Mouse (Mus musculus): ENCODE data around the gene Slc38a2.

The Slc38a2 gene

DNA sequence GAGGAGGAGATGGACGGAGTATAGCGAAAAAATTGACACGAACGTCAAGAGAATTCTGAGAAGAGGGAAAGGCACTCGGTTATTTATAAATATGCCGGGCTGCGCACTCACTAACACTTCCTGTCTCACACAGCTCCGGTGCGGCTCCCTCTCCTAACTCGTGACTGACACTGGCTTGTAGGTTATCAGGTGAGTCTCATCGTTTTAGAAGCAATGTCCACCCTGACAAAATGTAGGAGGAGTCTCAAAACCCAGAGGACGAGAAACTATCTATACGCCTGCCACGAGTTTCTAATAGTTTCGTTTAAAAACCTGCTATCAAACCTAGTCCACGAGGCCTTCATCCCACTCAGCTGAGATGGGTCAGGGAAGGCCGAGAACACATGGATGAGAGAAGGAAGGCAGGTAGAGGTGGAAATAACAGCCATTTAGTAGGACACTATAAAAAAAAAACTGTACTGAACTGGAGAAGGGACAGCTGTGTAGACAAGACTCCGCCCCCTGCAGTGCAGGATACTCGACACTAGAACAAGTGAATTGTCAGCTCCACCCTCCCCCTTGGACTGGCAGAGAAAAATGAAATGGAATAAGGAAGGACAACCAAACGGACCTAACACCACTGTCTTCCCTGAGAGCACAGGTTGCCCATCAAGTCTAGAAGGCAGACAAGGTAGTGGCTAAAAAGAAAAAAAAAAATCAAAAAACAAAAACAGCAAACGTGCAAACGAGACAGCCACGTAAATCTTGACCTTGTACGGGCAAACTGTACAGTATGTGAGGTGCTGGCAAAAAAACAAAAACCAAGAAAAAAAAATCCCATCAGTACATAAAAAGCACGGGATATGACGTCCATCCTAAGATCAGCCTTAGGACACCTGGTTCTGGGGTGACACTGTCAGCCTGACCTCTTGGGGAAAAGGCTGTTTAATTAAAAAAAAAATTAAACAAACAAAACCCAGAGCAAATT is 3.8 kb downstream of the Slc38a2 start:
- DNase-seq: no peak

DNA sequence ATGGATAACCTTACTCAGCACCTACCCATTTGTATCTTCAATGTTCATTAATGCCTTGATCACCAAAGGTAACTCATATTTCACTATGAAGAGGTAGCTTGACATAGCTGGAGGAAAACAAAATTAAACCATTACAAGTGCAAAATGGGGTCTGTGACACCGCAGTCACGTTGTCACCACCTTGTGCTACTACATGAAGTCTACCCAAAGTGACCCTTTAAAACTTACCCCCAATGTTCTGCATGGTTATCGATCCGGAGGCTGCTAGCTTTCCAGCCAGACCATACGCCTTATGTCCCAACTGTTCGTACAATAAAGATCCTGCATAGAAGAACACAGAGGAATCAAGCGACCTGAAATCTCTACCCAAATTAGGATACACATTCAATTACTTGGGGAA is 4.5 kb downstream of the Slc38a2 start:
- no peak for DNase-seq

DNA sequence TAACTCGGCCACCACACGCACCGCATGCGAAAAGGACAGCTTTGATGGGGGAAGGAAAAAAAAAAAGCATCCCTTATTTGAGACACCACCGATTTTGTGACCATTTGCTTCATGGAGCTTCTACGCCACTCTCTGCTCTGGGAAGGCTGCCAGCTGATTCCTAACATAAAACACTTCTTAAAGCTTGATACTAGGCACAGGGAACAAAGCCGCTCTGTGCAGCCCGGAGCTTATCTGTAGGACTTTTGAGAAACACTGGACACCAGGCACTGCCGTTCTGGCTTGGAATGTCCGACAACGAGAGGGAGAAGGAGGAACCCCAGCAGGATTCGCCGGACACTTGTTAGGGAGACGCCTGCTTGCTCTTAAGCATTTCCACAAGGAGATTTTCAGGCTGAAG is 5.8 kb downstream of the Slc38a2 start:
- DNase-seq: peak; percentile 61

DNA sequence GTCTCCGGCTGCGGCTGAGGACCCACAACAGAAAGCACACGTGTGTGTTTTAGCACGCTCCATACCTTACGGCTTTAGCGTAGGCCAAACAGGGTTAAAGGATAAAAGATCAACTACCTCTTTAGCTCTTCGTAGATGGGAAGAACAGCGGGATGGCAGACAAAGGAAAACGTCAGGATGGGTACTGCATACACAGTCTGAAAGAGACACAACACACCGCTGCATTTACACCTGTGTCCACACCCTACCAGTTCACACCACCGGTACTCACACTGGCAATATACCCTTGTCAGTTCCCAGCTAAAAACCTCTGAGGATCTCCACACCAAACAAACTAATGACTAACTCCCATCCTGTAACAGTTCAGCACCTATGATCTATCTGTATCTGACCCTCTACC is 7.1 kb downstream of the Slc38a2 start:
- no peak for DNase-seq

DNA sequence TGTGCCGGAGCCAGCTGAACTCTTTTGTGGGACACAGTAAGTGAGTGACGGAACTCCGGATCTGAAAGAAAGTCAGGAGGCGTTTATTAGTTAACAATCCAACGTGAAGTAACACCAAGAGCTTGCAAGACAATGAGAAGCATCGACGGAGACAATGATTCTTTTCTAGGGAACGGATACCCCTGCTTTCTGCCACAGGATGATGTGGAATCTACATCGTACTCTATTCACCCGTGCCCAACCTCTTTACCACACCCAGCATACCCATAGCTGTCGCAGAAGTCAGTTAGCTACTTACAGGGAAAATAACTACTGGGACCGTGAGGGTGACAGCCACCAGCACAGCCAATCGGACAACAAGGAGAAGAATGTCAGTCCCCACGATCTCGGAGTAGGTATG is 8.1 kb downstream of the Slc38a2 start:
- no peak for DNase-seq

DNA sequence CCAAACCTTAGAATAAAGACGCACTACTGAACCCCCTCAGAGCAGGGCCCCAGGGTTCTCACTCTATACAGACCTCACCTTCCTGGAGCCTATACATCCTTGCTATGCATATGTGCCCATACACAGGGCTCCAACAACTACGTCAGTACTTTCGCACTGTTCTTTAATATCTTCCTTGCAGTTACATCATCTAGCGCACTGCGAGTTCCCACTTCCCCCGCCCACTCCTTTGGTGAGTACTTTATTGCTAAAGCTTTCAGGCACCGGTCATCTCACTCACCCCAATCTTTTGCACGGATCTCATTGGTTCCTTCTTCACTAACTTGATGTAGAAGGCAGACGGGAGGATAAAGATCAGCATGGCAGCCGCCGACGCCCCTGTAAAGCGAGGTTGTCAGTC is 8.7 kb downstream of the Slc38a2 start:
- no peak for DNase-seq

DNA sequence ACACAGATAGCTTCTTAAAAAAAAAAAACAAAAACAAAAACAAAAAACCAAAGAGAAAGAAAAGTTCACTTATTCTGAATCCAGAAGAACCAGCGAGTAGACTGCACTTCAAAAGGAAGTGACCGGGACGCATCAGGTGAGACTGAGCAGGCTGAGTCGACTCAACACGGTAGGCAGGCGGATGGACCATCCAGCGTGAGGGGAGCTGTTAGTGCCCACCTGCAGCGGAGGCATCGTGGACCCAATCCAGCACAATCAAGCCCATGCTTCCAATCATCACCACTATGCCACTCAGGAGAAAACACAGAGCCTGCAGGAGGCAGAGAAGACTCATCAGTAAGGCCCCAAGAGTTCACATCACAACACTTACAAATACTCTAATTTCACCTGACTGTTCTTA is 9.6 kb downstream of the Slc38a2 start:
- DNase-seq: no peak

DNA sequence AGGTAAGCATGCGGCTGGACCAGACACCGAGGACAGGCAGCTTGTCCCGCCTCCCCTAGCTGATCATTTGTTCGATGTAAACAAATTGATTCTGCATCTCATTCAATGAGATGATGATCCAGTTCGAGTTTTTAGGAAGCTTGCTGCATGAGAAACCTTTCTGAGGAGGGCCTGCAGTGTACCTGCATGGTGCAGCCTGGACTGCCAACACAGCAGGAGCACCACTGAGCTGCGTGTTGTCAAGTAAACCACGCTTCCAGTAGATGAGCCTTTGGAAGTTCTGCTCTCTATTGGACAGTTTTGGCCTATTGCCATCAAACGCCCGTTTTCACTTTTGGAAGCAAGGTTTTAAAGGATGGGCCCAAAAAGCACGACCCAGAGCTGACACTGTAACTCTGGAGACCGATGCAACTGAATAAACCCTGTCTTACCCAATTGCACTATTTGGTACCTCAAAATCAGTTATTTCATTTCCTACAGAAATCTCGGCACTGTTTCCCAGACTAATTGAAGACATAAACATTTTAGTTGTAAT is 10.7 kb downstream of the Slc38a2 start:
- DNase-seq: no peak

DNA sequence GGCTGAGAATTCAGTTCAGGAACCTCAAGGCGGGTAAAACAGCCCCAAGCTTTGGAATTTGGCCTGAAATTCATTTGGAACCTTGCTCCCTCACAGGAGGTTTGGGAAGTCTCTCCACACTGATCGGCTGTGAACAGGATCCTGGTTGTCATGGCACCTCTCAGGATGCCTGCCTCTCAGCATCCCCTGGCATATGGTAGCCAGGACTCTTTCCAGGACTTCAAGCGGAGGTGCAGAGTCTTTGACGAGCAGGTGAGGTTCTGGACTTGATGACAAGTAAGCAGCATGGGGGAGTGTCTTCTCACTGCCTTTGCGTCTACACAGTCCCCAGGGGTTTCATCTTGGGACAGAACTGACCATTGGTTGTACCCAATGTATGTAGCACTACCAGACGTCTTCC is 11.5 kb downstream of the Slc38a2 start:
- no peak for DNase-seq

DNA sequence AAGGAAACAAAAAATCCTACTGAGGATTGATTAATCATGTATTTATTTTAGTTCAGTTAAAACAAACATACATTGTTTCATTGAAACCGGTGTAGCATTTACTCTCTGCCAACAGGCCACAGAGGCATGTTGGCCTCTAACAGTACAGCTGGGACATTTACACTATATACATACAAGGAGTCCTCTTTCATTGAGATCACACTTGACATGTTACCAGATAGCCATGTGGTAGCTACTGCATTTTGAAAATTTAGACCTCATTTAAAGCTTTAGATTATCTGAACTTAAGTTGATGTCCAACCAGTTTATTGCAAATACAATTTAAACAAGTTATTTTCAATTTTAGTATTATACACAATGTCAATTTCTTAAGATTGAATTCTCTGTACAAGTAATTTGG is 12.2 kb downstream of the Slc38a2 start:
- DNase-seq: no peak

DNA sequence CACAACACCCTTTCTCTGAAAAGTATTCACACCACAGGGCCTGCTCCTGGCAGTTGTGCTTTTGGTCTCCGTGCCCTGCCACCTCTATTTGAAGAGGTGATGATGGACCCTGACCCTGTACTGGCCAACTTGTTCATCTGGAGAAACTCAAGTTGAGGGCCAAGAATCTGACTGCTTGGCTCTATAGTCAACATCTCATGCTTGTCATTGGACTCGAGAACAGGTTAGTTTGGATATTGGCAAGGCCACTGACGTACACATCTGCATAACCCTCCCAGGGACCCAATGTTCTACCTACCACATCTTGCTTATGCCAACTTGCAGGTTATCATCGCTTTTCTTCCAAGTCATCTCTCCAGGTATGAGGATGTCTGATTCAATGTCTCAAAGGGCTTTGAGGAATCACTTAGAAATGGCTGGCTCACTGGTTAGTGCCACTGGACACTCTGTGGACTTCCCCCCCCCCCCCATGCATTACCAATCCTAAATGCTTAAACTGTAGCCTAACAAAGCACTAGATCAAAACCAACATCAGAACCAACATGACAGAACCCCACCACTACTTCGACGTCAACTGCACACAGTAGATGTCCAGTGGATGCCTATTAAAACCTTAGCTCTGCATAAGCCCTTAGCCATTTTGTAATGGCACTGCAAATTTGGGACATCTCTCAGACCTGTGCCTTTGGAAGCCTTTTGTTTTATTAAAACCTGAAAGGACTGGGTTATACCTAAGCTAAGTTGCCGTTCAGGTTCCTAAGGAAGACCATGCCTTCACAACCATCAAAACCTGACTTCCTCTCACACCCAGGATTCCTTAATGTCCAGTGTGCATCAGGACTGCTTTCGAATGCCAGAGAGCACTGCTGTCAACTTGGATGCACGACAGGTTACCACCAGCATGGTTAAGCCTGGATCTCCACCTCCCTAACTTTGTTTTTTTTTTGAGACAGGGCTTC is 13.1 kb downstream of the Slc38a2 start:
- no peak for DNase-seq

DNA sequence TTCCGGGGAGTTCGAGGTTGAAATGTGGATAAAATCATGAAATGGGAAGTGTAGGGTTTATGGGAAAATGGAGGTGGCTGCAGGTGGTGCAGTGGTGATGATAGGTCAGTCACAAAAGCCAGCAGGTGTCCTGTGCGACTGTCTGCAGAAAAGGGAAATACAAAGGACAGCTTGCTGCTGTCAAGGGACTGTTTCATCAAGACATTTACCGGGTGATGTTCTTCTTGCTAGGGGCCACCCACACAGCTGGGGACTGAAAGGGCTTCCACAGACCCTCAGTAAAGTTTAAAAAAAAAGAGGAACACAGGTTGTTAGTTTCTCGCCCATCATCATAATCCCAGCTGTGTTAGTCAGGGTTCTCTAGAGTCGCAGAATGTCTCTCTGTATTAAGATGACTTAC is 14.3 kb downstream of the Slc38a2 start:
- DNase-seq: no peak

DNA sequence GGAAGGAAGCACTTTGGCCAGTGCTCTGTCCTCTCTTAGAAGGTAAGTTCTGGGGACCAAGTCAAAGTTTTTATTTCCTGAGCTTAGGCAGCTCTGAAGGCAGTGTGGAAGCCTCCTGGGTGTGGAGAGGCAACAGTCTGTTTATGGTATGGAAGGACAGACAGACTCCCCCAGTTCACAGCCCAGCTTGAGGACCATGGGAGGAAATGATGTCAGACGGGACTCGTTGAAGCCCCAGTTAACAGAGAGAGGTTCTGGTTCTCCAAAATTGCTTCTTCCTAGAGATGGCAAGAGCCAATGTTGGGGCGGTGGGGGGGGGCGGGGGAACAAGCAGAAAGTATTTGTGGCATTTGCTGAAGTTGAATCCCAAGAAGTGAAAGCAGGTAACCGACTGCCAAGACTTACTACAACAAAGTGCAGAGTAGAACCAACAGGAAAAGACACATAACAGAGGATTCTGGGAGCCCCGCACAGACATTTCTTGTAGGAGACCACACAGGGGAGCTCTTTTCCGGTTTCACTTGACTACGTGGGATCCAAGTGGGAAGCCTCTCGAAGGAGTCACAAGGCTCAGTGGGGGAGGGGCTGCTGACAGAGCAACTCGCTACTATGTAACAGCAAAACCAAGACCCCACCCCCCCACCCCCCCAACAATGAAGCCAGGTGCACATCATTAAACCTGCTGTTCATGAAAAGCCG is 15.2 kb downstream of the Slc38a2 start:
- DNase-seq: peak; percentile 78

DNA sequence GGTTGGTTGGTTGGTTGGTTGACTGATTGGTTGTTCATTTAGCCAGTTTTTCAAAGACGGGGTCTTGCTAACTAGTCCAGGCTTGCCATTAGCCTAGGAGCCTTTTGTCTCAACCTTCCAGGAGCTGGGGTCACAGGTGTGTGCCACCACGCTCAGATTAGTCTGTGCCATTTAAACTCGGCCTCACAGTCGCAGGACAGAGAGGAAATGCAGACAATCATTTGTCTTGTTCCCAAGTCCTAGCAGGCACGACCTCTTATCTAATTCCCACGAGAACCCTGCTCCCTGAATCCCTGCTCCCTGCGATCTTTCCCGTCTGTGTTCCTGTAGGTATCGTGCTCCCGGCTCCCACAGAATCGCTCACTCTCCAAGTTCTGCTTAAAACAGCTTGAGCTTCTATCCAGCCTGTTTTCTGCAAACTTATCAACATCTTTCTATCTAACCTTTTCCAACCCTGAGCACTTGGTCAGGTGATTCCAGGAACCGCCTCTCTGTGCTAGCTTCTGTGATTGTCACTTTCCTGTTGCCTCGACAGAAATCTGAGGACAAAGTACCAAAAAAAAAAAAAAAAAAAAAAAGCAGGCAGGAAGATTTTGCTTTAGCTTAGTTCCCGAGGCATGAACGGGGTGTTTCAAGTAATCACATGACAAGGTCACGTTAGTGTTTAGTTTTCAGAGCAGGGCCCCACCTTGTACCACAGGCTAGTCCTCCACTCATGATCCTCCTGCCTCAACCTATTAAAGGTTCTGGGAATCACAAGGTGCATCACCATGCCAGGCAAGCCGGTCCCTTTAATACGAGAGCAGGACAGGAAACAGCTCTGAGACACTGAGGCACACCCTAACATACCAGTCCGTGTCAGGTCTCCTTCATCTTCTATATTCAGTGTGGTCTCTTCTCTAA is 20.4 kb downstream of the Slc38a2 start:
- no peak for DNase-seq

DNA sequence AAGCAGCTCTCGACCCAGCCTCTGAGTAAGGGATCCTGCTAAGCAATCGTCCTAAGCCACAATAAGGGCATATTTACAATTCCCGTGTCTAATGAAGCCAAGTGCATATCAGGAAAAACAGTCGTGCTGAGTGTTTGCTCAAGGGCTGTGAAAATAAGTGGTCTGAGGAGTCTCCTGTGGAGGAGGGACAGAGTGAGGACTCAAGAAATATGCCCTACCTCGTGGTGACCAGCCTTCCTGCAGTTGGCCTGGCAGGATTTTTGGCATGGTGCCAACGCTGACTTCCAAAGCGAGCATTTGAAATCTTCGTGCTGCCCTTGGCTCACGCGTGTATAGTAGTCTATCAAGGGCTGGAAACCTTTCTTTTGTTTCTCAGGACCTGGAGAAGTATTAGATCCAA is 23.0 kb downstream of the Slc38a2 start:
- no peak for DNase-seq

DNA sequence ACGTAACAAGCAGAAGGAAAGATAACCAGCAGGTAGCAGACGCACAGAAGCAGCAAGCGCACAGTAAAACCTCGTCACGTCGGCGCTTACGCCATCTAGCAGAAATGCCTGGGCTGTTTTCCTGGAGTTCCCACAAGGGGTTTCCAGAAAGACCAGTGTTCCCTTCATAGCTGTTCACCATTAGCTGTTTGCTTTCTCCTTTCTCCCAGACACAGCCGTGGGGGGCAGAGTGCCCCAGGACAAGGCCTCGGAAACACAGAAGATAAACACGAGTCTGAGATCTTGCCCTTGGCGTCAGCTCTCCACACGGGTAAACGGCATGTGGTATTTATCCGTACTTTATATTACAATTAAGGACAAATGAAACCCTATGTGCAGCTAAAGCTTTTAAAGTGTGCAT is 23.8 kb downstream of the Slc38a2 start:
- no peak for DNase-seq

DNA sequence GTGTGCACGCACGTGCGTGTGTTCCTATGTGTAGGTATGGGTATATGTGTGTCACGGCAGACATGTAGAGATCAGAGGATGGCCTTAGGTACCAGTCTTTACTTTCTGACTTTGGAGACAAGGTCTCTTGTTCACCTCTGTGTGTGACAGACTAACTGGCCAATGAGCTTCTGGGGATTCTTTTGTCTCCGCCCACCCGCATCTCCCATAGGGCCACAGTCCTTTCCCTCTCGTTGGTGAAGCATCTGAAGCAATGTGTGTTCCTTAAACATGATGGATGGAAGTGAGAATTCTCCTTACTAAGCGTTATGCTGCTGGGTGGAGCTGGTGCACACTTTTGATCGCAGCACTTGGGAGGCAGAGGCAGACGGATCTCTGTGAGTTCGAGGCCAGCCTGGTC is 24.5 kb downstream of the Slc38a2 start:
- DNase-seq: no peak

DNA sequence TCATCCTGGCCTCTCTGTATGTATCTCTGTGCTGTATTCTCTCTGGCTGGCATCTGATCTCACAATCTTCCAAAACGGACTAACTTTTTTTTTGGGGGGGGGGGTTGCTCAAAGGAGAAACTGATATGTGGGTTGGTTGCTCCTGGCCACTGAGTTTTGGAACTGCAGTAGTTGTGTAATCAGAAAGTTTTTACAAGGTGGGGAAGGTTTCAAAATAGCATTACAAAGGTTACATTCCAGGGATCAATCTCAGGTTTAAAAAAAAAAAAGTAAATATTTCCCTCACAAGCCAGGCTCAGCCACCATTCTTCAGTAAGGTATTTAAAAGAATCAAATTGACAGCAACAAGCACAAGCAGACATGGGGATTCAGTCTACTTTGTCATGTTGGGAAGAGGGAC is 25.4 kb downstream of the Slc38a2 start:
- DNase-seq: no peak

DNA sequence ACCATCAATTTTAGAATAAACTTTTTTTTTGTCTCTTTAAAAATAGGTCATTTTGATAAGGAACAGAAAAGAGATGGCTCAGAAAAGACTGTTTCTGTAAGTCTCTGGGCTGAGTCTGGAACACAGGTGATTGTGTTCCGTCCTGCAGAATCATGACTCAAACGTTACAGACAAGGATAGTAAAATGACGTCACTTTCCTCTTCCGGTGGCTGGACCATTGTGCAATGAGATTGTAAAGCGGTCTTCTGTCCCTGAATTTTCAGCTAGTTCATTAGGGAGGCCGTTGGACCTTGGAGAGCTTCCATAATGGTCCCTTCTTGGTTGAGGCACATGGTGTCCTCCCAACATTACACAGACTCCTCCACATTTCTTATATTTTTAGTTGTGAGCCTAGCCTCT is 29.8 kb downstream of the Slc38a2 start:
- DNase-seq: no peak

DNA sequence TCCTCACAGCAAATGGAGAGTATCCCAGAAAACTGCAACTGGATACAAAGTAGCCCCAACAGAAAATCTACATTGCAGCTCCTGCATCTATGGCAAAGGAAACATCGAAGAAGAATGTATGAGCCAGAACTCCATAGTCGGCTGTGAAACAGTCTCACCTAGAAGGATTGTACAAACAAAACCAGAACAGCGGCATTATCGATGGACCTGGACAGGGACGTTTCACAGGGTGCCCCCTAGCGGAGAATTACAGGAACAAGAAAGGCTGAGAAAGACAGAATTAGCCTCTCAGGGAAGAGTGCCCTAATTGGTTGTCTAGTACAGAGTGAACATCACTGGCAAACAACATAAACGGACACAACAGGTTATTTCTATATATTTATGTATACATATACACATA is 32.9 kb downstream of the Slc38a2 start:
- peak; percentile 64 for DNase-seq

DNA sequence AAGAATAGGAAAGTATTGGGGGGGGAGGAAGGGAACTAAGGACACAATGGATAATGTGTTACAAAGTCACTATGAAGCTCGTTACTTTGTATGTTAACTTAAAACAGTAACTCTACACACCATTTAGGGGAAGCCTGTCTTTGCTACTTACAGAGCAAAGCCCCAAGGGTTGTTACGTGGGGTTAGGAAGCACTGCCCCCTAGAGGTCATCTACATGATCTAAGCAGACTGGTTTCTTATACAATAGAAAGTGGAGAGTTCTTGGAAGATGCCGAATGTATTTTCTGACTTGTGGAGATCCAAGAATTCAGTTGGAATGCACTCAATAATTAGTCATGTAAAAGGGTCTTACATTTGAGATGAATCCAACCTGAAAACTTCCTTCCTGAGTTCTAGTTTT is 33.6 kb downstream of the Slc38a2 start:
- DNase-seq: peak; percentile 66

Measured in right cerebral cortex, postnatal 14 days (tissue).